Mouse (Mus musculus) inflammation-experienced regulatory T-cells, adult 6 months (primary cell): ENCODE results near the gene Fam166b. TPM values are rescaled to one million over a fixed set of nuclear protein-coding genes. Genes with fewer than 3 reads are reported as not detected.
A peak's percentile ranks its signal among the peaks of the same experiment; 100 is the strongest.

ENCODE experiments used
- ATAC-seq: one replicate; pipeline ENCODE4 v1.8.0; 2017
- polyA plus RNA-seq, 3 experiments: library from polyadenylated mRNA; unstranded; fragments of 100-300 nt; shearing (Covaris generic); gene quantifications; one replicate each; pipeline ENCODE4 v1.2.1; 2017

The Fam166b gene
- polyA plus RNA-seq, 3 experiments from 2014 or later, result not detected

GRCm38 (mm10) chr4:43428180-43428861 is 613 bp downstream of the Fam166b start:
- no peak for ATAC-seq

GRCm38 (mm10) chr4:43427501-43428179 is 1.3 kb downstream of the Fam166b start:
- ATAC-seq, result peak; percentile 93

- ATAC-seq, result no peak
Observed at GRCm38 (mm10) chr4:43426487-43426886, 2.4 kb downstream of the Fam166b start.

GRCm38 (mm10) chr4:43425648-43426380 is 3.1 kb downstream of the Fam166b start:
- ATAC-seq, result no peak

- ATAC-seq, result no peak
Observed at GRCm38 (mm10) chr4:43425197-43425596, 3.7 kb downstream of the Fam166b start.

GRCm38 (mm10) chr4:43424072-43424471 is 4.9 kb downstream of the Fam166b start:
- ATAC-seq, result no peak

- ATAC-seq, result no peak
Observed at GRCm38 (mm10) chr4:43423267-43423934, 5.5 kb downstream of the Fam166b start.

- ATAC-seq, result no peak
Observed at GRCm38 (mm10) chr4:43421632-43422240, 7.2 kb downstream of the Fam166b start.

GRCm38 (mm10) chr4:43420305-43420704 is 8.6 kb downstream of the Fam166b start:
- peak; percentile 65 for ATAC-seq

- no peak for ATAC-seq
Observed at GRCm38 (mm10) chr4:43419801-43420281, 9.1 kb downstream of the Fam166b start.

- no peak for ATAC-seq
Observed at GRCm38 (mm10) chr4:43418973-43419656, 9.8 kb downstream of the Fam166b start.

GRCm38 (mm10) chr4:43418450-43418849 is 10.5 kb downstream of the Fam166b start:
- no peak for ATAC-seq

- no peak for ATAC-seq
Observed at GRCm38 (mm10) chr4:43417269-43418062, 11.5 kb downstream of the Fam166b start.

- no peak for ATAC-seq
Observed at GRCm38 (mm10) chr4:43416071-43416490, 12.9 kb downstream of the Fam166b start.

GRCm38 (mm10) chr4:43415221-43416070 is 13.5 kb downstream of the Fam166b start:
- no peak for ATAC-seq

- ATAC-seq, result no peak
Observed at GRCm38 (mm10) chr4:43414761-43415160, 14.2 kb downstream of the Fam166b start.

GRCm38 (mm10) chr4:43407071-43407920 is 21.6 kb downstream of the Fam166b start:
- ATAC-seq, result no peak

GRCm38 (mm10) chr4:43406162-43406971 is 22.6 kb downstream of the Fam166b start:
- no peak for ATAC-seq
